Mouse (Mus musculus): ENCODE results near the gene Pi16.

DNA sequence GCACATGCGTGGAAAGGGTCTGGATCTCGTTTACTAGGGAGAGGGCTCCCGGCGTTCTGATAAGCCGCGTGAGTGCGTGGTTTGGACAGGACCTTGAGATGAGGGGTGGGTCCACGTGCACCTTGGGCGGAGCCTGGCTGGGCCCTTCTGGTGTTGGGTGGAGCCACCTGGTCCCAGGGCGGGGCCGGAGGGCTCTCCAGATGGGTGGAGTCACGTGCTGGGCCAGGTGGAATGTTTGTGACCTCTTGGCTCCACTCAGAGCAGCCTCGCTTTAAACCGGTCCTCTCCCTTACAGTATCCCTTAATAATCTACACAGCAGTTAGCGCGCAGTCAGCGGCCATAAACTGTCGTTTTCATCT is 5.1 kb downstream of the Pi16 start:
- TF ChIP-seq CTCF (IDR thresholded peaks at IDR 0.05), result no peak
- TF ChIP-seq EP300 (IDR thresholded peaks at IDR 0.05; ENCODE audit: insufficient read depth, low read depth, low read length), result no peak
- TF ChIP-seq POLR2A (IDR thresholded peaks at IDR 0.05; ENCODE audit: insufficient read depth, low read depth, low read length), result no peak
